ENCODE assay signal across 26 mouse cellular contexts in genomic region chr10:12190435-12190834, GRCm38 (mm10).
A peak's percentile ranks its signal among the peaks of the same experiment; 100 is the strongest.
DNase-seq lines count a peak whose midpoint lies in the region; ATAC-seq and TF ChIP-seq lines count a peak whose summit lies in the region.
"Had no signal": no experiment of that assay in that cellular context is flagged by ENCODE, and none has a peak within 500 bp of the region (broad histone marks: within the 10 kb centered on the region; RNA-seq: fewer than 3 reads in every experiment).

No protein-coding gene starts in this region.

- no peaks in the 10 kb centered on the region for H3K4me1 ChIP-seq in kidney, postnatal 0 days (replicated peaks; ENCODE audit: insufficient read depth, low read length)
- H3K4me1 ChIP-seq in forebrain, embryonic 16.5 days (replicated peaks; ENCODE audit: control insufficient read depth, insufficient read depth, low read length), result peaks cover 11% of the 10 kb centered on the region
- H3K4me1 ChIP-seq: intestine, embryonic 15.5 days; midbrain, embryonic 10.5 days had no signal

- H3K36me3 ChIP-seq in kidney, postnatal 0 days (ENCODE audit: insufficient read depth, low read length), result no peaks in the 10 kb centered on the region
- no peaks in the 10 kb centered on the region for H3K36me3 ChIP-seq in forebrain, embryonic 16.5 days (ENCODE audit: control insufficient read depth, insufficient read depth)
- H3K36me3 ChIP-seq: hindbrain, embryonic 15.5 days; intestine, embryonic 15.5 days; midbrain, embryonic 10.5 days; neural tube, embryonic 13.5 days had no signal

- no peak for TF ChIP-seq CTCF in kidney, postnatal 0 days (IDR thresholded peaks at IDR 0.05; ENCODE audit: low read depth)

- 59% methylated on average over 3 of the region's 3 CpGs for WGBS in kidney, postnatal 0 days
- 12% methylated on average over 3 of the region's 3 CpGs for WGBS in forebrain, embryonic 16.5 days

- no peak overlapping the region for H3K9ac ChIP-seq in kidney, postnatal 0 days (ENCODE audit: low read depth, low read length)
- H3K9ac ChIP-seq in forebrain, embryonic 16.5 days (replicated peaks; ENCODE audit: low read depth, low read length), result no peak overlapping the region
- H3K9ac ChIP-seq: hindbrain, embryonic 15.5 days; intestine, embryonic 15.5 days; liver, postnatal 0 days; neural tube, embryonic 13.5 days had no signal

- no peak overlapping the region for H3K4me3 ChIP-seq in kidney, postnatal 0 days (replicated peaks; ENCODE audit: low read depth, low read length)
- H3K4me3 ChIP-seq in forebrain, embryonic 16.5 days (replicated peaks; ENCODE audit: low read length), result no peak overlapping the region
- H3K4me3 ChIP-seq: heart, adult 2 months; hindbrain, embryonic 15.5 days; intestine, embryonic 15.5 days; layer of hippocampus, adult 2 months; midbrain, embryonic 10.5 days; myocyte; neural tube, embryonic 13.5 days had no signal

- no peaks in the 10 kb centered on the region for H3K27me3 ChIP-seq in kidney, postnatal 0 days (ENCODE audit: insufficient read depth, low read length)
- no peaks in the 10 kb centered on the region for H3K27me3 ChIP-seq in forebrain, embryonic 16.5 days (replicated peaks; ENCODE audit: control insufficient read depth, insufficient read depth, low read length)
- H3K27me3 ChIP-seq: hindbrain, embryonic 15.5 days; intestine, embryonic 15.5 days; neural tube, embryonic 13.5 days had no signal

- no peak overlapping the region for H3K4me2 ChIP-seq in kidney, postnatal 0 days (ENCODE audit: low read length)
- H3K4me2 ChIP-seq in forebrain, embryonic 16.5 days (ENCODE audit: low read length), result no peak overlapping the region
- H3K4me2 ChIP-seq: hindbrain, embryonic 15.5 days; intestine, embryonic 15.5 days; liver, embryonic 11.5 days; neural tube, embryonic 13.5 days had no signal

- H3K27ac ChIP-seq in kidney, postnatal 0 days, result no peak overlapping the region
- no peak overlapping the region for H3K27ac ChIP-seq in forebrain, embryonic 16.5 days (ENCODE audit: low read length)
- H3K27ac ChIP-seq: heart, adult 2 months; hindbrain, embryonic 15.5 days; intestine, embryonic 15.5 days; layer of hippocampus, adult 2 months; macrophage; midbrain, embryonic 10.5 days; neural tube, embryonic 13.5 days had no signal

- DNase-seq in embryo, embryonic 10 days (ENCODE audit: low spot score), result peak; percentile 11
- no peak for DNase-seq in embryo, embryonic 9.5 days (ENCODE audit: extremely low spot score)
- DNase-seq in kidney, postnatal 0 days (ENCODE audit: low spot score), result peak; percentile 2
- no peak for DNase-seq in kidney, postnatal 10 days
- DNase-seq in embryo, embryonic 10.5 days (ENCODE audit: low spot score), result peak; percentile 17
- DNase-seq in gastrocnemius, postnatal 10 days, result no peak
- DNase-seq: adrenal gland, postnatal 10 days; cerebellum, adult 8-10 months; gastrocnemius, postnatal 36 days; heart, adult 2 months; kidney, adult 8-10 months; kidney, postnatal 25 days; liver, postnatal 0 days; thymus, adult 18-20 months; thymus, postnatal 36 days had no signal

- ATAC-seq in kidney, postnatal 0 days (replicated peaks; ENCODE audit: low FRiP score, low read depth), result no peak
- peak; percentile 63 for ATAC-seq in forebrain, embryonic 16.5 days
- ATAC-seq: activated CD4-positive, CD25-positive, alpha-beta regulatory T cell, adult 4 months; intestine, embryonic 15.5 days; liver, postnatal 0 days; lung, postnatal 0 days had no signal

- no peaks in the 10 kb centered on the region for H3K9me3 ChIP-seq in kidney, postnatal 0 days (replicated peaks; ENCODE audit: low read length)
- H3K9me3 ChIP-seq in forebrain, embryonic 16.5 days (ENCODE audit: control insufficient read depth, low read length), result no peaks in the 10 kb centered on the region
- H3K9me3 ChIP-seq: hindbrain, embryonic 15.5 days; intestine, embryonic 15.5 days; midbrain, embryonic 10.5 days; neural tube, embryonic 13.5 days had no signal

Comparison
In these comparisons a context has a peak if more than half of its experiments do, and no peak if none do; other contexts are left out.
1. DNase-seq: peak in embryo, embryonic 10 days (single experiment), kidney, postnatal 0 days (single experiment) and embryo, embryonic 10.5 days (single experiment); none in embryo, embryonic 9.5 days (single experiment), kidney, postnatal 10 days (single experiment) and gastrocnemius, postnatal 10 days (single experiment).